Mouse (Mus musculus) fat pad, adult 2 months (tissue): ENCODE data around the gene Tom1l2.

Experiments used
- DNase-seq: peaks from one replicate; pipeline ENCODE4 v3.0.0-alpha.2; 2011; ENCODE audit warnings: low read depth, low spot score; ENCODE audit errors: extremely low read depth

Gene Tom1l2

GRCm38 (mm10) chr11:60352559-60353411 lies at the start of gene Tom1l2, which contains the start of gene Drc3:
Gene Tom1l2, minus strand, starts transcription at chr11:60352905.
Gene Drc3, plus strand, starts transcription at chr11:60353329.
- peak; percentile 99 for DNase-seq

- DNase-seq, result no peak
These were observed 44.5 kb upstream of the Tom1l2 start for GRCm38 (mm10) chr11:60397172-60397571.

GRCm38 (mm10) chr11:60396546-60396945 lies 43.8 kb upstream of the Tom1l2 start:
- no peak for DNase-seq

- peak; percentile 65 for DNase-seq
These were observed 38.6 kb upstream of the Tom1l2 start for GRCm38 (mm10) chr11:60391346-60391745.

- DNase-seq, result no peak
These were observed 35.2 kb upstream of the Tom1l2 start for GRCm38 (mm10) chr11:60387944-60388343.

- no peak for DNase-seq
These were observed 33.2 kb upstream of the Tom1l2 start for GRCm38 (mm10) chr11:60385946-60386345.

- DNase-seq, result no peak
These were observed 32.2 kb upstream of the Tom1l2 start for GRCm38 (mm10) chr11:60384762-60385421.

GRCm38 (mm10) chr11:60383518-60383917 lies 30.8 kb upstream of the Tom1l2 start:
- DNase-seq, result no peak

GRCm38 (mm10) chr11:60374481-60374880 lies 21.8 kb upstream of the Tom1l2 start:
- no peak for DNase-seq

GRCm38 (mm10) chr11:60370431-60370830 lies 17.7 kb upstream of the Tom1l2 start:
- DNase-seq, result no peak

- no peak for DNase-seq
These were observed 16.7 kb upstream of the Tom1l2 start for GRCm38 (mm10) chr11:60369448-60369847.

- no peak for DNase-seq
These were observed 16.2 kb upstream of the Tom1l2 start for GRCm38 (mm10) chr11:60368909-60369308.

- DNase-seq, result no peak
These were observed 14.6 kb upstream of the Tom1l2 start for GRCm38 (mm10) chr11:60367256-60367655.

- DNase-seq, result no peak
These were observed 13.7 kb upstream of the Tom1l2 start for GRCm38 (mm10) chr11:60366239-60367019.

GRCm38 (mm10) chr11:60360631-60361201 lies 8.0 kb upstream of the Tom1l2 start:
- peak; percentile 65 for DNase-seq

- no peak for DNase-seq
These were observed 7.2 kb upstream of the Tom1l2 start for GRCm38 (mm10) chr11:60359936-60360335.

GRCm38 (mm10) chr11:60359138-60359537 lies 6.4 kb upstream of the Tom1l2 start:
- DNase-seq, result no peak

- no peak for DNase-seq
These were observed 5.8 kb upstream of the Tom1l2 start for GRCm38 (mm10) chr11:60358548-60358947.

- DNase-seq, result no peak
These were observed 4.4 kb upstream of the Tom1l2 start for GRCm38 (mm10) chr11:60357116-60357515.

- peak; percentile 62 for DNase-seq
These were observed 3.2 kb upstream of the Tom1l2 start for GRCm38 (mm10) chr11:60355952-60356351.

GRCm38 (mm10) chr11:60351925-60352371 lies 757 bp downstream of the Tom1l2 start:
- DNase-seq, result no peak
